Mouse (Mus musculus) megakaryocyte, adult 5-6 weeks (primary cell): ENCODE measurements around the gene Olfr498. TPM values are rescaled to one million over a fixed set of nuclear protein-coding genes. Genes with fewer than 3 reads are reported as not detected.

Experiments used
- ATAC-seq: 2 replicates; pipeline ENCODE4 v1.8.0; 2016; ENCODE audit warnings: mild to moderate bottlenecking, inconsistent platforms; ENCODE audit not compliant: poor library complexity, severe bottlenecking
- total RNA-seq, 2 experiments: library from RNA; stranded (forward) in 1 of 2; stranded (reverse) in 1 of 2; fragments of 153-499, 151-499 nt in 1 of 2; fragments of 221-1000, 200-1000 nt in 1 of 2; gene quantifications; 2 replicates each; pipeline versions ENCODE4 v1.2.3 to v1.2.4; 2015 to 2017

Olfr498 gene
- not detected in 2 replicates for total RNA-seq (2015)
- not detected in 2 replicates for total RNA-seq (2017)

- no peak for ATAC-seq
Measured at GRCm38 (mm10) chr7:108465026-108465425, at the start of gene Olfr498. Olfr498 (plus strand) TSS chr7:108465326.

GRCm38 (mm10) chr7:108420121-108420520 is 45.0 kb upstream of the Olfr498 start, which contains the start of gene Olfr497:
Olfr497 (plus strand) TSS chr7:108420421.
- ATAC-seq: no peak

Other genes with a start within 250 kb of the Olfr498 start
- gene Olfr488, start 207.0 kb upstream of the Olfr498 start, total RNA-seq (2015): not detected in 2 replicates
- not detected in 2 replicates for gene Olfr488, start 207.0 kb upstream of the Olfr498 start, total RNA-seq (2017)
- not detected in 2 replicates for gene Olfr490, start 176.4 kb upstream of the Olfr498 start, total RNA-seq (2015)
- not detected in 2 replicates for gene Olfr490, start 176.4 kb upstream of the Olfr498 start, total RNA-seq (2017)
- not detected in 2 replicates for gene Olfr491, start 151.9 kb upstream of the Olfr498 start, total RNA-seq (2015)
- not detected in 2 replicates for gene Olfr491, start 151.9 kb upstream of the Olfr498 start, total RNA-seq (2017)
- gene Olfr492, start 141.7 kb upstream of the Olfr498 start, total RNA-seq (2015): not detected in 2 replicates
- not detected in 2 replicates for gene Olfr492, start 141.7 kb upstream of the Olfr498 start, total RNA-seq (2017)
- not detected in 2 replicates for gene Olfr493, start 118.3 kb upstream of the Olfr498 start, total RNA-seq (2015)
- gene Olfr493, start 118.3 kb upstream of the Olfr498 start, total RNA-seq (2017): not detected in 2 replicates
- not detected in 2 replicates for gene Olfr494, start 100.0 kb upstream of the Olfr498 start, total RNA-seq (2015)
- not detected in 2 replicates for gene Olfr494, start 100.0 kb upstream of the Olfr498 start, total RNA-seq (2017)
- gene Olfr495, start 72.2 kb upstream of the Olfr498 start, total RNA-seq (2015): not detected in 2 replicates
- gene Olfr495, start 72.2 kb upstream of the Olfr498 start, total RNA-seq (2017): not detected in 2 replicates
- not detected in 2 replicates for gene Olfr497, start 44.9 kb upstream of the Olfr498 start, total RNA-seq (2015)
- gene Olfr497, start 44.9 kb upstream of the Olfr498 start, total RNA-seq (2017): not detected in 2 replicates
- not detected in 2 replicates for gene Olfr502, start 59.7 kb downstream of the Olfr498 start, total RNA-seq (2015)
- gene Olfr502, start 59.7 kb downstream of the Olfr498 start, total RNA-seq (2017): not detected in 2 replicates
- gene Olfr503, start 79.2 kb downstream of the Olfr498 start, total RNA-seq (2015): not detected in 2 replicates
- not detected in 2 replicates for gene Olfr503, start 79.2 kb downstream of the Olfr498 start, total RNA-seq (2017)
- gene Olfr504, start 100.5 kb downstream of the Olfr498 start, total RNA-seq (2015): not detected in 2 replicates
- gene Olfr504, start 100.5 kb downstream of the Olfr498 start, total RNA-seq (2017): not detected in 2 replicates
- not detected in 2 replicates for gene Olfr506, start 145.5 kb downstream of the Olfr498 start, total RNA-seq (2015)
- gene Olfr506, start 145.5 kb downstream of the Olfr498 start, total RNA-seq (2017): not detected in 2 replicates
- gene Olfr507, start 156.5 kb downstream of the Olfr498 start, total RNA-seq (2015): not detected in 2 replicates
- gene Olfr507, start 156.5 kb downstream of the Olfr498 start, total RNA-seq (2017): not detected in 2 replicates
- not detected in 2 replicates for gene Olfr508, start 164.7 kb downstream of the Olfr498 start, total RNA-seq (2015)
- gene Olfr508, start 164.7 kb downstream of the Olfr498 start, total RNA-seq (2017): not detected in 2 replicates
- gene Olfr509, start 186.6 kb downstream of the Olfr498 start, total RNA-seq (2015): not detected in 2 replicates
- not detected in 2 replicates for gene Olfr509, start 186.6 kb downstream of the Olfr498 start, total RNA-seq (2017)
- not detected in 2 replicates for gene Olfr510, start 201.1 kb downstream of the Olfr498 start, total RNA-seq (2015)
- gene Olfr510, start 201.1 kb downstream of the Olfr498 start, total RNA-seq (2017): not detected in 2 replicates
- gene Olfr512, start 248.0 kb downstream of the Olfr498 start, total RNA-seq (2015): not detected in 2 replicates
- not detected in 2 replicates for gene Olfr512, start 248.0 kb downstream of the Olfr498 start, total RNA-seq (2017)